Mouse (Mus musculus) yolk sac, embryonic 10.5 days (tissue): ENCODE results near the gene Vmn1r123.
"Not testable (repeated sequence)": the region's sequence is repeated elsewhere in the genome, so short reads cannot be mapped to it uniquely, and the experiment has no call there.

ENCODE experiments used
- DNase-seq: peaks from one replicate; pipeline ENCODE4 v3.0.0-alpha.2; 2017; ENCODE audit warnings: low spot score

The Vmn1r123 gene

DNA sequence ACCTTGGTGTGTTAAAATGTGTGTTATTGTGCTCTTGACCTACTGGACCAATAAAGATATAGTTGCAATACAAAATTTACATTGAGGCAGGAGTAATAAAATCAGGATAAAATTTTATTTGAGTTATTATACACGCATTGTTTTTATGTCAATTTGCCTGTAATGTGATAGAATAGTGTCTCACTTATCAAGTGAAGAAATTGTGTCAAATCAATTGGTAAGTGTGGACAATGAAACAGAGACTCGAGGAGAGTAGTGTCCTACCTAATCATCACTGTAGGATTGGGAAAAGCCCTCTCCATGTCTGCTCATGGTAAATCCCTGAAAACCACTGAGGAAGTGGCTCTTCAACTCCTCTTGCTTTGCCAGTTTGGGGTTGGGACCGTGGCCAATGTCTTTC lies at the start of gene Vmn1r123:
TSS of gene Vmn1r123 (plus strand) at position 301 of the 400 bp plus-strand sequence.
- not testable (repeated sequence) for DNase-seq

DNA sequence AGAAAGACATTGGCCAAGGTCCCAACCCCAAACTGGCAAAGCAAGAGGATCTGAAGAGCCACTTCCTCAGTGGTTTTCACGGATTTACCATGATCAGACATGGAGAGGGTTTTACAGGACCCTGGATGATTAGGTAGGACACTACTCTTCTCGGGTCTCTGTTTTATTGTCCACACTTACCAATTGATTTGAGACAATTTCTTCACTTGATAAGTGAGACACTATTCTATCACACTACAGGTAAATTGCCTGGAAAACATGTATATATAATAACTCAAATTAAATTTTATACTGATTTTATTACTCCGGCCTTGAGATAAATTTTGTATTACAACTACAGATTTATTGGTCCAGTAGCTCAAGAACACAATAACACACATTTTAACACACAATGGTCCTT lies 28.0 kb upstream of the Vmn1r123 start, which contains the start of gene Vmn1r122:
TSS of gene Vmn1r122 (minus strand) at position 101 of the 400 bp plus-strand sequence.
- not testable (repeated sequence) for DNase-seq

DNA sequence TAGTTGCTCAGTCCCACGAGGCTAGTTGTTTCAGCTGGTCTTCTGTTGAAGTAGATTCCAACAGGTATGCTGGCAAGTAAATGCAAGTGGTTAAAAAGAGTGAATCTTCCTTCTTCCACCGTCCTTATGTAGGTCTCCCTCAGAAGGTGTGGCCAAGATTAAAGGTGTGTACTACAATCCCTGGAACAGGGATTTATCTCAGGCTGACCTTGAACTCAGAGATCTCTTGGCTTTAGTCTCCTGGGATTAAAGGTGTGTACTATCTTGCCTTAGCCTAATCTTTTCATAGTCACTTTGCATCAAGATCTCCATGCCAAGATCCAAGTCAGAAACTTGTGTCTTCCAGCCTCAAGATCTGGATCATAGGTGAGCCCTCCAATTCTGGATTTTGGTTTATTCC lies 28.3 kb downstream of the Vmn1r123 start, which contains the start of gene Gm5157:
TSS of gene Gm5157 (minus strand) at position 101 of the 400 bp plus-strand sequence.
- DNase-seq: not testable (repeated sequence)
